Mouse (Mus musculus): ENCODE data around the gene Olfr1216.
"Not testable (repeated sequence)": the region's sequence is repeated elsewhere in the genome, so short reads cannot be mapped to it uniquely, and the experiment has no call there.

Gene Olfr1216

GRCm38 (mm10) chr2:89018240-89018639 lies at the start of gene Olfr1216:
TSS of gene Olfr1216 (minus strand) at chr2:89018340.
- DNase-seq (ENCODE audit: low spot score in 2 of 2) = no peak

- DNase-seq (ENCODE audit: low spot score in 2 of 2) = no peak
These were observed 42.9 kb upstream of the Olfr1216 start, which contains the start of gene Olfr1218 for GRCm38 (mm10) chr2:89061087-89061486. TSS of gene Olfr1218 (minus strand) at chr2:89061187.

- no peak for DNase-seq (ENCODE audit: low spot score in 2 of 2)
These were observed 13.8 kb upstream of the Olfr1216 start, which contains the start of gene Olfr1217 for GRCm38 (mm10) chr2:89031965-89032364. TSS of gene Olfr1217 (minus strand) at chr2:89032065.

- not testable (repeated sequence) for DNase-seq (ENCODE audit: low spot score in 2 of 2)
These were observed 3.3 kb upstream of the Olfr1216 start for GRCm38 (mm10) chr2:89021436-89021835.

GRCm38 (mm10) chr2:89006873-89007272 lies 11.3 kb downstream of the Olfr1216 start, which contains the start of gene Olfr1215:
TSS of gene Olfr1215 (minus strand) at chr2:89006973.
- no peak for DNase-seq (ENCODE audit: low spot score in 2 of 2)

GRCm38 (mm10) chr2:88992553-88992952 lies 25.6 kb downstream of the Olfr1216 start, which contains the start of gene Olfr1214:
TSS of gene Olfr1214 (minus strand) at chr2:88992653.
- DNase-seq (ENCODE audit: low spot score in 2 of 2) = no peak

- no peak for DNase-seq (ENCODE audit: low spot score in 2 of 2)
These were observed 38.0 kb downstream of the Olfr1216 start, which contains the start of gene Gm13762 for GRCm38 (mm10) chr2:88980181-88980580. TSS of gene Gm13762 (minus strand) at chr2:88980281.

All from right cerebral cortex, postnatal 36 days (tissue).